Mouse (Mus musculus) bone marrow macrophage, adult 2 months (primary cell): ENCODE measurements at regions not wholly inside any gene's neighbourhood (a gene's known extent, or its start where the extent isn't known, plus 50 kb on each side); places are given as distances from the start of the nearest gene placed in this dataset.

Source experiments
- CTCF ChIP-seq: IDR thresholded peaks from 2 replicates; pipeline ENCODE4 v1.5.1; 2012; ENCODE audit warnings: low read depth, mild to moderate bottlenecking, low read length, moderate library complexity
- POLR2A ChIP-seq: IDR thresholded peaks from 2 replicates; pipeline ENCODE4 v1.6.1; 2012; ENCODE audit warnings: mild to moderate bottlenecking, low read depth, low read length, borderline replicate concordance

- TF ChIP-seq CTCF, result no peak
- no peak for TF ChIP-seq POLR2A
Observed at GRCm38 (mm10) chr13:55981041-55981440, 145.0 kb upstream of the Pitx1 start.
